Mouse (Mus musculus): Measurements from ENCODE around the gene Aasdhppt.

DNA sequence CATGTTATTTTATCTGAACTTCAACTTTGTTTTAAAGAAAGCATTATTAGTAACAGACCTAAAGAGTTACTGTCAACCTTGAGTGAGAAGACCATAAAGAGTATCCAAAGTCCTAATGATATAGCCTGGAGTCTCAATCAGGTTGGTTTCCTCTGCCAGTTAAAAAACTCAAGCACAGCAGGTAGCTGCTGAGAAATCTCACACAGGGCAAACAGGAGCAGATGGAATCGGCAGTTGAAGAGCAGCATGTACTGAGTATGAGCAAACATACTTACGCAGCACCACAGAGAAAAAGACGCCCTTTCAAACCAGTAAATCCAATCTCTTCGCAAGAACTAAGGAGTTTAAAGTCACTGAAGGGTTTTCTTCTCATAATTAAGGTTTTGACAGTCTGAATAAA lies 4.7 kb upstream of the Aasdhppt start:
- TF ChIP-seq POLR2A (IDR thresholded peaks at IDR 0.05; ENCODE audit: low read depth, low read length) (no peak), CTCF (conservative IDR thresholded peaks at IDR 0.05; ENCODE audit: insufficient read depth, insufficient read length, low read depth, low read length) (no peak)
